Mouse (Mus musculus) 3T3-L1 (cell line): ENCODE data around the gene Ccdc87.
"Not testable (repeated sequence)": the region's sequence is repeated elsewhere in the genome, so short reads cannot be mapped to it uniquely, and the experiment has no call there.

ENCODE experiments used
- DNase-seq: peaks from one replicate; pipeline ENCODE4 v3.0.0-alpha.2; 2015; ENCODE audit warnings: low read depth, low spot score

Ccdc87 gene

DNA sequence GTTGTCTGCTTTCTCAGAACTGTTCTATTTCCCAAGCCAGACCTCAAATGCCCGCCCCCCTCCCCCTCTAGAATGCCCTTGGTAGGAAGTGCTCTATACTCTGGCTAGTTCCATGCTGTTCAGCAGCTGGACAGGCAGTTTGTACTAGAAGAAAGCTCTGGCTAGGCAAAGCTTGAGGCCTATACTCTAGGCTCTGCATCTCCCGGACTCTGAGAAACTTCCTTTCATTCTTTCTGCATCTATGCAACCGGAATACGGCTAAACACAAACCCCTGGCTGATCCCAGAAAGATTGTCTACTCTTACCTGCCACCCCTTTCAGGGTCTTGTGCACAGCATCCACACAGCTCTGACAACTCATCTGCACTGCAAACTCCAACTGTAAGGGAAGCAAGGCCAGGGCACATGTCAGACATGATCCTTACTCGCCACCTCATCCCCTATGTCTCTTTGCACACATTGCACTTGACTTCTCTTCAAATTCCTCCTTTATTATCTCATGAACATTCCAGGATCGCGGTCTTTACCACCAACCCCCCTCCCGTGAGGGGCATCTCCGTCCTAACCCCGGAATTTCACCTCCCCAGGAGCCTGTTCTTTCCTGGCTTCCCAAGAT is 533 bp upstream of the Ccdc87 start:
- DNase-seq = peak; percentile 43

DNA sequence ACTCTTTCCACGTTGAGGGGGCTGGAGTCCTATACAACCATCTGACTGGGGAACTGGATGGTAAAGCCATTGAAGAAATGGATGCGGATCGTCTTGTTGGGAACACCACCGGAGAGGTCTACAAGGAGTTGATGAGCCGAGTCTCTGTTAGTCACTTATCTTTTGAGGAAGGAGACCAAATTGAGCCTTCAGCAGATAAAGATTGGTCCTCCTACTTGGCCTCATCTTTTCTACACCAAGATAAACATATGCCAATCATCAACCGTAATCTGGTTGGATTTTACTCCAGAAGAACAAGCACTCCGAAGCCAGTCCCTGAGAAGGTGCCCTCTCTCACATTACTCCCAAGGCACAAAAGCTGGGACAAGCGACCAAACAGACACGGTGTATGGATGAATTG is 1.7 kb downstream of the Ccdc87 start:
- no peak for DNase-seq

GRCm38 (mm10) chr19:4842611-4843010 is 3.4 kb downstream of the Ccdc87 start:
- no peak for DNase-seq

GRCm38 (mm10) chr19:4845846-4846245 is 6.7 kb downstream of the Ccdc87 start:
- no peak for DNase-seq

GRCm38 (mm10) chr19:4847490-4847889 is 8.3 kb downstream of the Ccdc87 start:
- DNase-seq = peak; percentile 65

DNA sequence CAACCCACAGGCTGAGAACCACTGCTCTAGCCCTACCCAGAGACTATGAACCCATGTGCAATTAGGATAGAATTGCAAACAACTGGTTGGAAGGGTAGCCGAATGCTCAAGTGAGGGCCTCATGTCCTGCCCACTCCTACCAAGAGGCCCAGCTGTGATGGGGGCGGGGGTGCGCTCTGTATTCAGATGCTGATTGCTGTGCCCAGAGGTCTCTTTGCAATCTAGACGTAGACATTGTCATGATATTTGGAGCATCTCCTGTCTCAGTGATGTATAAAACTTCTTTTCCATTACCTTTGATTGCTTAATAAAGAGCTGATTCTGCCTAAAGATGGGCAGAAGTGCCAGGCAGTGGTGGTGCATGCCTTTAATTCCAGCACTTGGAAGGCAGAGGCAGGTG is 10.6 kb downstream of the Ccdc87 start:
- no peak for DNase-seq

GRCm38 (mm10) chr19:4850281-4850680 is 11.1 kb downstream of the Ccdc87 start:
- DNase-seq = no peak

GRCm38 (mm10) chr19:4854552-4855469 is 15.6 kb downstream of the Ccdc87 start, which contains the start of gene Ctsf:
Ctsf (plus strand) TSS chr19:4855130.
- DNase-seq = no peak

- DNase-seq = no peak
Observed at GRCm38 (mm10) chr19:4855470-4855820, 16.3 kb downstream of the Ccdc87 start.

DNA sequence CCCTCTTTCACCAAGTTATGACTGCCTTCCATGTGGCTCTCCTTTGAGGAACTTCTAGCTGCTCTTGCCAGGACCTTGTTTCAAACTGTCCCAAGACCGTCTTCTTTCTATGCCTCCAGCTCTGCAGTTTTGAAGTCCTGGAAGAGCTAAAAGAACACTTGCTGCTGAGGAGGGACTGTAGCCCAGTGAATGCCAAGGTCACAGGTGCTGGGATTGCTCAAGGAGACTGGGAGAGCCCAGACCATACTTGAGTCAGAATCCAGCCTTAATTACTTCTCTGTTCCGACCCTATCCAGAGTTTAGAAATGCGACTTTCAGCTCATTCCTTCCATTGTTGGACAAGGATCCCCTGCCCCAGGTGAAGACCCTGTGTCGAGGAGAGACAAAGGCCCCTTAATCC is 16.8 kb downstream of the Ccdc87 start:
- DNase-seq = no peak

- peak; percentile 59 for DNase-seq
Observed at GRCm38 (mm10) chr19:4859081-4859480, 19.9 kb downstream of the Ccdc87 start.

- no peak for DNase-seq
Observed at GRCm38 (mm10) chr19:4863048-4863447, 23.9 kb downstream of the Ccdc87 start.

DNA sequence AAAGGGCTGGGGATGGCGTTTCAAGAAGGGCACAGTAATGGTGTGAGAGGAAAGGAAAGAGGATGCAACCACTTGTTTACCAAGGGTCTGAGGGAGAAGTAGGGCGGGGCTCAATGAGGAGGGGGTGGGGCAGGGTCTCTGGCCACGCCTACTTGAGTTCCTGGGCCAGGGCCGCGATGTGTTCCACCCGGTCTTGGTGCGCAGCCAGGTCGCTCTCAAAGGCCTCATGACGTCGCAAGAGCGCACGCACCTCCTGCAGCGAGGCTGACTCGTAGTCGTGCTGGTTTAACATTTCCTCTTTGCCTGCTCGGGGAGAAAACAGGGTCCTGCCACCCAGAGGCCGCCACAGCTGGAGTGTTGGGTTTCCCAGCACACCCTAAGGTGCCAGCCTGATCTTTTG is 26.0 kb downstream of the Ccdc87 start:
- no peak for DNase-seq

DNA sequence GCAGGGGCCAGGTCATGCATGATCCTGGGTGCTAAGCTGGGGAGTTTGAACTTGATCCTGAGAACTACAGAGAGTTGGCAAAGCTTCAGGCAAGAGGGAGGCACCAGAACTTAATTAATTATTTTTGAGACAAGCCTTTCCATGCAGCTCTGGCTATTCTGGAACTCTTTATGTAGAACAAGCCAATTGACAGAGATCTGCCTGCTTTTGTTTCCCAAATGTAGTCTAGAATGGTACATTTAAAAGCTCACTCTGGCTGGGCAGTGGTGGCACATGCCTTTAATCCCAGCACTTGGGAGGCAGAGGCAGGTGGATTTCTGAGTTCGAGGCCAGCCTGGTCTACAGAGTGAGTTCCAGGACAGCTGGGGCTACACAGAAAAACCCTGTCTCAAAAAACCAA is 35.4 kb downstream of the Ccdc87 start:
- DNase-seq = not testable (repeated sequence)

GRCm38 (mm10) chr19:4876241-4876640 is 37.1 kb downstream of the Ccdc87 start:
- no peak for DNase-seq

GRCm38 (mm10) chr19:4876755-4877154 is 37.6 kb downstream of the Ccdc87 start:
- no peak for DNase-seq

GRCm38 (mm10) chr19:4877785-4878184 is 38.6 kb downstream of the Ccdc87 start, which contains the start of gene Actn3:
Actn3 (minus strand) TSS chr19:4877909.
- DNase-seq = no peak

DNA sequence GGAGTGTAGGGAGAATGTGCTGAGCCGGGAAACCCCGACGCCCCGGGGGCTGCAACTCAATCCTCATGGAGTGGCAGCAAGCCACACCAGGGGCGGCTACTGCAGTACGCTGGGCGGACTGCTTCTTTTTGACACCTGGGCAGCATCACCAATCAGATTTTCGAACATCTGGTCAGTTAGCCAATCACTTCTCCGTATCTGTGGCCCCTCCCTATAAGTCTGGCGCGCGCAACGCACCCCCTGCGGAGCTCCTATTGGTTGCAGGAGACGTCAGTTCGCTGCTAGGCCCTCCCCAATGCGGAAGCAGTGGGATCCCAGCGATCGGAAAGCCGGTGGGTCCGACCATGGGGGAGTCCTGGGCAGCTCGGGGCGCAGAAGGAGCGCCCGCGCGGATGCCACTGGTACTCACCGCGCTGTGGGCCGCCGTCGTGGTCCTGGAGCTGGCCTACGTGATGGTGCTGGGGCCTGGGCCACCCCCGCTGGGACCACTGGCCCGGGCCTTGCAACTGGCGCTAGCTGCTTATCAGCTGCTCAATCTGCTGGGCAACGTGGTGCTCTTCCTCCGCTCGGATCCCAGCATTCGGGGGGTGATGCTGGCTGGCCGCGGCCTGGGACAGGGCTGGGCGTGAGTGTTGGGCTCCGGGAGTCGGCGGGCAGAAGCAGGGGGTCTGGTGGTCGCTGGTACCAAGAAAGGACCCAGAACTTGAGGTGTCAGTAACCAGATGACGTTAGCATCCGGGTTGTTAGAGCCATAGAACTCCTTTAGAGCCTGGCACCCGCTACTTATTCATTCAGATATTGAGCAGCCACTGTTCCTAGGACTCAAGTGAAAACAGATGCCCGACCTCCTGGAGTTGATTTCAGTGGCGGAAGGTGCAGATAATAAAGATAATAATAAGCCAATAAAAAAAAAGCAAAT is 39.5 kb downstream of the Ccdc87 start, which contains the start of gene Zdhhc24:
TSS of gene Zdhhc24 (plus strand) at position 264 of the 919 bp plus-strand sequence.
- peak; percentile 98 for DNase-seq

DNA sequence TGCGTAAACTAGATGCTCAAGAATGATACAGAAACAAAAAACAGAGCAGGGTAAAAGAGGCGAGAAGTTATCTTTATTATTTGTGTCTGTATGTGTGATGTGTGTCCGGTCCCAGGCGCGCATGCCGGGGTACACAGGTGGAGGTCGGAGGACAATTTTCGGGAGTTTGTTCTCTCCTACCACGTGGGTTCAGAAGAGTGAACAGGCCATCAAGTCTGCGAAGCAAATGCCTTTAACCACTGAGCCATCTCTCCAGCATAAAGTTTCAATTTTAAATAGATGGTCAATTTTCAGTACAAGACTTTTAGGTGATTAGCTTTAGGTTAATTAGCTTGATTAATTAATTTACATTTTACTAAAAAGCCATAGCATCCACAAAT is 40.1 kb downstream of the Ccdc87 start:
- DNase-seq = peak; percentile 13

- DNase-seq = no peak
Observed at GRCm38 (mm10) chr19:4883961-4884360, 44.8 kb downstream of the Ccdc87 start.

DNA sequence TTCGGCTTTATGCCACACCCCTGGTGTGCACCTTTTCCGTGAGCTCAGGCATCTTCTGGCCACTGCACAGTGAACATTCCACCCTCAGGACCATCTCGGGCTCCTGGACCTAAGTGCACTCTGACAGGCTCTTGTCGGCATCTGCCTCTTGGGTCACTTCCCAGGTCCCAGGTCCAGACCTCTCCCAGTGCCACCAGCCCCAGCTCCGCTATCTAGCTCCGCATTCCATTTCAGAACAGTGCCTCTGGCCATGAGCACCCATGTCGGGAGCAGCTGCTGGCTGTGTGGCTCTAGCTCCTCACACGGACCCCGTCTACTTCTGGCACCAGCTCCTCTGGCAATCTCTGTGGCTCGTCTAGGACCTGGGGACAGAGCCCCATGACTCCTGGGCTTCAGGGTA is 50.6 kb downstream of the Ccdc87 start:
- no peak for DNase-seq

GRCm38 (mm10) chr19:4891798-4892197 is 52.6 kb downstream of the Ccdc87 start:
- no peak for DNase-seq
